Mouse (Mus musculus): ENCODE measurements around the gene Hoxa7. TPM values are rescaled to one million over a fixed set of nuclear protein-coding genes. Genes with fewer than 3 reads are reported as not detected.

The Hoxa7 gene
- polyA plus RNA-seq, 2 experiments = 10.1 to 15.8 TPM

- DNase-seq (ENCODE audit: low spot score) (no peak), ATAC-seq (ENCODE audit: low FRiP score, low read depth) (no peak)
- Histone ChIP-seq H3K4me3 (replicated peaks; ENCODE audit: low read length) (no peak overlapping the region), H3K36me3 (ENCODE audit: control insufficient read depth, insufficient read depth, low read length) (peaks cover 20% of the 10 kb centered on the region), H3K9me3 (ENCODE audit: control insufficient read depth, low read length) (no peaks in the 10 kb centered on the region), H3K4me1 (ENCODE audit: control insufficient read depth, insufficient read depth, low read length) (peaks cover 30% of the 10 kb centered on the region), H3K27me3 (ENCODE audit: control insufficient read depth, insufficient read depth, low read length) (peaks cover 71% of the 10 kb centered on the region), H3K27ac (replicated peaks; ENCODE audit: low read depth, low read length) (no peak overlapping the region), H3K4me2 (replicated peaks; ENCODE audit: low read depth, low read length, severe bottlenecking) (no peak overlapping the region), H3K9ac (ENCODE audit: low read depth, low read length, severe bottlenecking) (no peak overlapping the region)
- no peak for TF ChIP-seq POLR2A (IDR thresholded peaks at IDR 0.05; ENCODE audit: borderline replicate concordance, extremely low read depth, insufficient read depth, insufficient read length)
- 21% methylated on average over 4 of the region's 4 CpGs for WGBS
Measured at GRCm38 (mm10) chr6:52171331-52171730, 50.3 kb downstream of the Hoxa7 start.

GRCm38 (mm10) chr6:52170898-52171223 is 50.8 kb downstream of the Hoxa7 start:
- H3K4me2 ChIP-seq (replicated peaks; ENCODE audit: low read depth, low read length, severe bottlenecking) = no peak overlapping the region
- 41% methylated on average over 5 of the region's 5 CpGs for WGBS
- DNase-seq (ENCODE audit: low spot score) (no peak), ATAC-seq (ENCODE audit: low FRiP score, low read depth) (no peak)
- no peaks in the 10 kb centered on the region for H3K9me3 ChIP-seq (ENCODE audit: control insufficient read depth, low read length)
- H3K27me3 ChIP-seq (ENCODE audit: control insufficient read depth, insufficient read depth, low read length) = peaks cover 72% of the 10 kb centered on the region
- H3K9ac ChIP-seq (ENCODE audit: low read depth, low read length, severe bottlenecking) = no peak overlapping the region
- no peak overlapping the region for H3K27ac ChIP-seq (replicated peaks; ENCODE audit: low read depth, low read length)
- H3K4me1 ChIP-seq (ENCODE audit: control insufficient read depth, insufficient read depth, low read length) = peaks cover 25% of the 10 kb centered on the region
- TF ChIP-seq POLR2A (IDR thresholded peaks at IDR 0.05; ENCODE audit: borderline replicate concordance, extremely low read depth, insufficient read depth, insufficient read length) = no peak
- no peak overlapping the region; the same call in 1 of the 2 replicates for H3K4me3 ChIP-seq (replicated peaks; ENCODE audit: low read length)
- H3K36me3 ChIP-seq (ENCODE audit: control insufficient read depth, insufficient read depth, low read length) = peaks cover 20% of the 10 kb centered on the region

GRCm38 (mm10) chr6:52170166-52170897 is 51.3 kb downstream of the Hoxa7 start:
- no peak for TF ChIP-seq POLR2A (IDR thresholded peaks at IDR 0.05; ENCODE audit: borderline replicate concordance, extremely low read depth, insufficient read depth, insufficient read length)
- WGBS = 49% methylated on average over 39 of the region's 40 CpGs
- H3K27ac ChIP-seq (replicated peaks; ENCODE audit: low read depth, low read length) = no peak overlapping the region
- ATAC-seq (ENCODE audit: low FRiP score, low read depth) (no peak), DNase-seq (ENCODE audit: low spot score) (no peak)
- H3K36me3 ChIP-seq (ENCODE audit: control insufficient read depth, insufficient read depth, low read length) = peaks cover 20% of the 10 kb centered on the region
- no peak overlapping the region for H3K9ac ChIP-seq (ENCODE audit: low read depth, low read length, severe bottlenecking)
- H3K9me3 ChIP-seq (ENCODE audit: control insufficient read depth, low read length) = no peaks in the 10 kb centered on the region
- H3K4me3 ChIP-seq (replicated peaks; ENCODE audit: low read length) = no peak overlapping the region; the same call in 1 of the 2 replicates
- 0 out of 2 replicates have a peak overlapping the region, but pooled peaks have one; percentile 7 for H3K4me2 ChIP-seq (replicated peaks; ENCODE audit: low read depth, low read length, severe bottlenecking)
- H3K4me1 ChIP-seq (ENCODE audit: control insufficient read depth, insufficient read depth, low read length) = peaks cover 21% of the 10 kb centered on the region
- peaks cover 76% of the 10 kb centered on the region for H3K27me3 ChIP-seq (ENCODE audit: control insufficient read depth, insufficient read depth, low read length)

GRCm38 (mm10) chr6:52169499-52170165 is 52.0 kb downstream of the Hoxa7 start:
- no peak overlapping the region for H3K4me3 ChIP-seq (replicated peaks; ENCODE audit: low read length)
- DNase-seq (ENCODE audit: low spot score) (no peak), ATAC-seq (ENCODE audit: low FRiP score, low read depth) (no peak)
- H3K27me3 ChIP-seq (ENCODE audit: control insufficient read depth, insufficient read depth, low read length) = peaks cover 75% of the 10 kb centered on the region
- 57% methylated on average over 16 of the region's 16 CpGs for WGBS
- H3K27ac ChIP-seq (replicated peaks; ENCODE audit: low read depth, low read length) = no peak overlapping the region
- H3K9ac ChIP-seq (ENCODE audit: low read depth, low read length, severe bottlenecking) = no peak overlapping the region
- 0 out of 2 replicates have a peak overlapping the region, but pooled peaks have one; percentile 7 for H3K4me2 ChIP-seq (replicated peaks; ENCODE audit: low read depth, low read length, severe bottlenecking)
- H3K9me3 ChIP-seq (ENCODE audit: control insufficient read depth, low read length) = no peaks in the 10 kb centered on the region
- peaks cover 21% of the 10 kb centered on the region for H3K4me1 ChIP-seq (ENCODE audit: control insufficient read depth, insufficient read depth, low read length)
- TF ChIP-seq POLR2A (IDR thresholded peaks at IDR 0.05; ENCODE audit: borderline replicate concordance, extremely low read depth, insufficient read depth, insufficient read length) = no peak
- peaks cover 20% of the 10 kb centered on the region for H3K36me3 ChIP-seq (ENCODE audit: control insufficient read depth, insufficient read depth, low read length)

- no peak overlapping the region for H3K9ac ChIP-seq (ENCODE audit: low read depth, low read length, severe bottlenecking)
- 23% methylated on average over 34 of the region's 42 CpGs for WGBS
- H3K9me3 ChIP-seq (ENCODE audit: control insufficient read depth, low read length) = no peaks in the 10 kb centered on the region
- DNase-seq (ENCODE audit: low spot score) = no peak
- peaks cover 20% of the 10 kb centered on the region for H3K36me3 ChIP-seq (ENCODE audit: control insufficient read depth, insufficient read depth, low read length)
- no peak overlapping the region for H3K27ac ChIP-seq (replicated peaks; ENCODE audit: low read depth, low read length)
- H3K4me1 ChIP-seq (ENCODE audit: control insufficient read depth, insufficient read depth, low read length) = peaks cover 29% of the 10 kb centered on the region
- H3K4me2 ChIP-seq (replicated peaks; ENCODE audit: low read depth, low read length, severe bottlenecking) = peak overlapping the region; percentile 20; the same call in 1 of the 2 replicates
- 0 out of 2 replicates have a peak overlapping the region, but pooled peaks have one; percentile 5 for H3K4me3 ChIP-seq (replicated peaks; ENCODE audit: low read length)
- no peak for ATAC-seq (ENCODE audit: low FRiP score, low read depth)
- no peak for TF ChIP-seq POLR2A (IDR thresholded peaks at IDR 0.05; ENCODE audit: borderline replicate concordance, extremely low read depth, insufficient read depth, insufficient read length)
- H3K27me3 ChIP-seq (ENCODE audit: control insufficient read depth, insufficient read depth, low read length) = peaks cover 79% of the 10 kb centered on the region
Measured at GRCm38 (mm10) chr6:52168191-52169055, 53.2 kb downstream of the Hoxa7 start.
